Mouse (Mus musculus) gastrocnemius, postnatal 36 days (tissue): ENCODE measurements around the gene Gm12695. TPM values are rescaled to one million over a fixed set of nuclear protein-coding genes. Genes with fewer than 3 reads are reported as not detected.

Source experiments
- DNase-seq, 2 experiments: peaks; one replicate each; pipeline ENCODE4 v3.0.0; 2022
- intact Hi-C: fragments of 180-260 bp; cut with DNase I; formaldehyde crosslinking; loops from one replicate; pipeline ENCODE4 v1.15.1; 2025
- total RNA-seq, 2 experiments: library from RNA; stranded (reverse); gene quantifications; 2 replicates each; pipeline ENCODE4 v1.2.3; 2021

The Gm12695 gene
- total RNA-seq, 2 experiments from 2014 or later, result not detected

GRCm38 (mm10) chr4:96705281-96705951 is 79.6 kb downstream of the Gm12695 start:
- peak; percentile 31 to 47 for DNase-seq
- intact Hi-C loops, result no loop called here

- intact Hi-C loops, result loop anchor here (5.0 kb wide), 1 partner anchor 1049 kb away; no protein-coding TSS in a partner anchor
- no peak for DNase-seq
Measured at GRCm38 (mm10) chr4:96698218-96698561, 86.8 kb downstream of the Gm12695 start.

GRCm38 (mm10) chr4:96697511-96698217 is 87.3 kb downstream of the Gm12695 start:
- no peak for DNase-seq
- intact Hi-C loops, result loop anchor here (5.0 kb wide), 1 partner anchor 1050 kb away; no protein-coding TSS in a partner anchor

- intact Hi-C loops, result loop anchor here (5.0 kb wide), 1 partner anchor 1051 kb away; no protein-coding TSS in a partner anchor
- DNase-seq, result peak; percentile 16 to 18
Measured at GRCm38 (mm10) chr4:96696614-96697360, 88.2 kb downstream of the Gm12695 start.

- DNase-seq, result no peak
- intact Hi-C loops, result loop anchor here (10.0 kb wide), 1 partner anchor 413 kb away; no protein-coding TSS in a partner anchor
Measured at GRCm38 (mm10) chr4:96687358-96687803, 97.6 kb downstream of the Gm12695 start.

GRCm38 (mm10) chr4:96683474-96683873 is 101.5 kb downstream of the Gm12695 start:
- intact Hi-C loops, result loop anchor here (10.0 kb wide), 1 partner anchor 409 kb away; no protein-coding TSS in a partner anchor
- DNase-seq, result no peak

GRCm38 (mm10) chr4:96680966-96681365 is 104.0 kb downstream of the Gm12695 start:
- intact Hi-C loops, result loop anchor here (10.0 kb wide), 1 partner anchor 406 kb away; no protein-coding TSS in a partner anchor
- no peak for DNase-seq

- intact Hi-C loops, result loop anchor here (10.0 kb wide), 1 partner anchor 405 kb away; no protein-coding TSS in a partner anchor
- DNase-seq, result no peak
Measured at GRCm38 (mm10) chr4:96680233-96680632, 104.8 kb downstream of the Gm12695 start.

Other genes with a start within 250 kb of the Gm12695 start
- gene Cyp2j6, start 231.5 kb downstream of the Gm12695 start, total RNA-seq, result 1 to 10 TPM; 1.3 TPM
- gene Cyp2j9, start 193.6 kb downstream of the Gm12695 start, total RNA-seq, result under 1 TPM; 0.39 to 0.77 TPM
- gene Cyp2j5, start 121.0 kb downstream of the Gm12695 start, total RNA-seq, result not detected